Mouse (Mus musculus) B cell, adult 2 months (primary cell): Measurements from ENCODE around the gene Fndc7.
"Not testable (repeated sequence)": the region's sequence is repeated elsewhere in the genome, so short reads cannot be mapped to it uniquely, and the experiment has no call there.

Experiments
- DNase-seq, 2 experiments: peaks; one replicate each; pipeline ENCODE4 v3.0.0; 2022

Fndc7 gene

GRCm38 (mm10) chr3:108853266-108853665 lies 36.5 kb downstream of the Fndc7 start:
- no peak for DNase-seq

GRCm38 (mm10) chr3:108851996-108852697 lies 37.7 kb downstream of the Fndc7 start:
- no peak for DNase-seq

GRCm38 (mm10) chr3:108851554-108851953 lies 38.3 kb downstream of the Fndc7 start:
- DNase-seq = no peak

GRCm38 (mm10) chr3:108851075-108851474 lies 38.7 kb downstream of the Fndc7 start:
- DNase-seq = no peak

GRCm38 (mm10) chr3:108850506-108850905 lies 39.3 kb downstream of the Fndc7 start:
- DNase-seq = peak; percentile 21 to 22

GRCm38 (mm10) chr3:108846616-108847015 lies 43.2 kb downstream of the Fndc7 start:
- no peak for DNase-seq

GRCm38 (mm10) chr3:108844521-108844920 lies 45.3 kb downstream of the Fndc7 start:
- DNase-seq = no peak

- no peak for DNase-seq
Measured at GRCm38 (mm10) chr3:108844026-108844425, 45.8 kb downstream of the Fndc7 start.

- no peak for DNase-seq
Measured at GRCm38 (mm10) chr3:108840716-108841054, 49.1 kb downstream of the Fndc7 start.

GRCm38 (mm10) chr3:108840000-108840715 lies 49.6 kb downstream of the Fndc7 start, which contains the start of gene Stxbp3:
Stxbp3 (minus strand) TSS chr3:108840526.
- DNase-seq = peak; percentile 100

- no peak for DNase-seq
Measured at GRCm38 (mm10) chr3:108839647-108839999, 50.2 kb downstream of the Fndc7 start.

GRCm38 (mm10) chr3:108838980-108839379 lies 50.8 kb downstream of the Fndc7 start:
- no peak for DNase-seq

GRCm38 (mm10) chr3:108836931-108837330 lies 52.9 kb downstream of the Fndc7 start:
- DNase-seq = no peak

GRCm38 (mm10) chr3:108833717-108834116 lies 56.1 kb downstream of the Fndc7 start:
- not testable (repeated sequence) for DNase-seq

GRCm38 (mm10) chr3:108831750-108832149 lies 58.1 kb downstream of the Fndc7 start:
- DNase-seq = no peak

GRCm38 (mm10) chr3:108830493-108830892 lies 59.3 kb downstream of the Fndc7 start:
- peak; percentile 24 to 36 for DNase-seq

- no peak for DNase-seq
Measured at GRCm38 (mm10) chr3:108815631-108816030, 74.2 kb downstream of the Fndc7 start.

GRCm38 (mm10) chr3:108810747-108811263 lies 79.0 kb downstream of the Fndc7 start:
- DNase-seq = no peak

- no peak for DNase-seq
Measured at GRCm38 (mm10) chr3:108805622-108806021, 84.2 kb downstream of the Fndc7 start.
